Mouse (Mus musculus): ENCODE data around the gene Ambn.

DNA sequence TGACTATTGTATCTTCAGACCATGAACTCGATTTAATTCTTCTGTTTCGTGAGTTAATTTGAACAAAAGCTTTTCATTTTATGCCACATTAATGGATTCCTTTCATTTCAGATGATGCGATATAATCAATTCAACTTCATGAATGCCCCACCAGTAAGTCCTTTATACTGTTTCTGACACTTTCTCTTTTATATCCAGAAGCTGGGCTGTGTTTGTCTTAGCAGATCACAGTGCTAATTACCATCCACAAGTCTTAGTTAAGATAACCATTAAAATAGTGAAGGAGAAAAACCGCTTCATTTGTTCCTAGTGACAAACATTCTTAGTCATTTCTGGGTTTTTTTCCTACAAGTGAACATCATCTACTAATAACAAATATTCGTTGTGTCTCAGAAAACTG, 35.3 kb downstream of the Ambn start:
- TF ChIP-seq CTCF (IDR thresholded peaks at IDR 0.05; ENCODE audit: extremely low read depth, insufficient read depth, insufficient read length, insufficient replicate concordance) (no peak), POLR2A (IDR thresholded peaks at IDR 0.05; ENCODE audit: low read depth, low read length) (no peak)
